ENCODE assay signal across 13 mouse cellular contexts in genomic region chr5:137210689-137211088, GRCm38 (mm10). TPM values are rescaled to one million over a fixed set of nuclear protein-coding genes. Genes with fewer than 3 reads are reported as not detected.
"Had no signal": no experiment of that assay in that cellular context is flagged by ENCODE, and none has a peak within 500 bp of the region (broad histone marks: within the 10 kb centered on the region; RNA-seq: fewer than 3 reads in every experiment).

No protein-coding gene starts in this region.

- H3K27ac ChIP-seq: kidney, postnatal 0 days; layer of hippocampus, adult 2 months; liver, embryonic 12.5 days; midbrain, embryonic 10.5 days; neural tube, embryonic 15.5 days had no signal

- H3K4me2 ChIP-seq: liver, embryonic 12.5 days; lung, embryonic 14.5 days; neural tube, embryonic 15.5 days had no signal

- H3K4me1 ChIP-seq: neural tube, embryonic 15.5 days had no signal

- H3K9ac ChIP-seq: liver, embryonic 12.5 days; lung, embryonic 14.5 days; neural tube, embryonic 15.5 days had no signal

- H3K9me3 ChIP-seq: liver, embryonic 12.5 days; midbrain, embryonic 10.5 days; neural tube, embryonic 15.5 days had no signal

- DNase-seq: kidney, adult 9 months; left cerebral cortex, postnatal 4 days; midbrain, embryonic 14.5 days; right cerebral cortex, adult 18-20 months; right cerebral cortex, postnatal 25 days; thymus, adult 18-20 months had no signal

- ATAC-seq: liver, embryonic 12.5 days had no signal

- H3K4me3 ChIP-seq: layer of hippocampus, adult 2 months; liver, embryonic 12.5 days; midbrain, embryonic 10.5 days; myocyte; neural tube, embryonic 15.5 days had no signal

- H3K36me3 ChIP-seq: liver, embryonic 12.5 days; midbrain, embryonic 10.5 days; neural tube, embryonic 15.5 days had no signal

RNA-seq across cellular contexts. Expression of gene Muc3a, which starts 1.5 kb away (rescaled TPM):
- polyA plus RNA-seq: lung, embryonic 14.5 days; midbrain, embryonic 10.5 days; myocyte had no signal
